Mouse (Mus musculus) bone marrow, adult 2 months (tissue): ENCODE measurements around the gene Mical3. TPM values are rescaled to one million over a fixed set of nuclear protein-coding genes. Genes with fewer than 3 reads are reported as not detected.

Experiments used
- H3K27ac ChIP-seq: fragments of 200-500 bp; 2 replicates; pipeline ENCODE4 v1.5.1; 2012; ENCODE audit warnings: low read depth, mild to moderate bottlenecking, control low read depth, inconsistent platforms, low read length; ENCODE audit not compliant: control insufficient read depth, poor library complexity, insufficient read depth
- H3K4me1 ChIP-seq: fragments of 200-500 bp; 2 replicates; pipeline ENCODE4 v1.6.1; 2011; ENCODE audit warnings: low read length; ENCODE audit not compliant: control insufficient read depth, insufficient read depth
- H3K4me3 ChIP-seq: fragments of 200-500 bp; replicated peaks from 2 replicates; pipeline ENCODE3; 2011; ENCODE audit warnings: mild to moderate bottlenecking, low read depth, low read length, control low read depth; ENCODE audit not compliant: control insufficient read depth
- CTCF ChIP-seq: fragments of 200-500 bp; IDR thresholded peaks from 2 replicates; pipeline ENCODE4 v1.5.1; 2011; ENCODE audit warnings: low read length, control low read depth; ENCODE audit not compliant: control insufficient read depth, insufficient read depth
- POLR2A ChIP-seq: fragments of 200-500 bp; IDR thresholded peaks from 2 replicates; pipeline ENCODE4 v1.6.1; 2011; ENCODE audit warnings: low read depth, mild to moderate bottlenecking, control low read depth, low read length, borderline replicate concordance; ENCODE audit not compliant: control insufficient read depth
- WGBS: fragments of 180-500 bp; shearing (Covaris S2); methylation state at CpG from one replicate; pipeline ENCODE4 v1.1.7; 2018; 5-methylcytosine and 5-hydroxymethylcytosine counted together
- polyA plus RNA-seq: library from polyadenylated mRNA; stranded (reverse); fragments of >200 nt; gene quantifications from 2 replicates; pipeline ENCODE4 v1.2.4, GENCODE M21; 2011; ENCODE audit warnings: low replicate concordance; ENCODE audit not compliant: missing spikeins, insufficient read depth, insufficient read length

Gene Mical3
- polyA plus RNA-seq, 1 experiment = 53.1 TPM

DNA sequence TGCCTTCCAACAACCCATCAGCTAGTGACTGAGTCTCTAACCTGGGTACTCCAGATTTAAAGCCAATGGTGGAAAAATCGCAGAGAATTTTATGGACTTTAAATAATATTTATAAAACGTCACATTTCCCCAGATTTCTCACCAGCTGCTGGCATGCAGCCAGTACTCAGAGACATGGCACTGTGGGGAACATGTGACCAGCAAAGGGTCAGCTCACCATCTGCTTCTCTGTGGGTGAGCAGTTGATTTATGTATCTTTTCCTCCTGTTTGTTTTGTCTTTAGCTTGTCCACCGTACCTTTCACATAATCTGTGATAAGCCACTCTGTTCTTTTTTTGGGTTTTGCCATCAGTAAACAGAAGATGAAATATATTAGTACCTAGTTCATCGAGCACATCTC, 125.8 kb downstream of the Mical3 start:
- WGBS = 69% methylated on average over 4 of the region's 4 CpGs
- Histone ChIP-seq H3K4me3 (no peak overlapping the region), H3K4me1 (no peaks in the 10 kb centered on the region), H3K27ac (no peak overlapping the region)
- no peak for TF ChIP-seq POLR2A
- TF ChIP-seq CTCF = no peak

DNA sequence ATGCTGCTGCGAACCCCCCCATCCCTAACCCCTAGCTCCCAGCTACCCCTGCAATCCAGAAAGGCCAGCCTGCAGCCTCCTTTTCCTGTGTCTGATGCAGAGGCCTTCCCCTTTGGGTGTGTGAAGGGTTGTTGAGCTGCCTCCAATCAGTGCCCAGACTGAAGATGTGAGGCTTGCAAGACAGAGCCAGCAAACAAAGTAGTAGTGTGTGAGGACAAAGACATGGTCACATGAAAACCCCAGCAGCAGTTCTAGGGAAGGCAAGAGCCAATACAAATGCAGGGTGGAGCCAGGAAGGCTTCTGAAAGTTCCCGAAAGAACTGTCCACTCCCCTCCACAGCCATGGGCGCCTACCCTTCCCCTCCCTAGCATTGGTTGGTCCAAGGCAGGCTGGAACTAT, 127.8 kb downstream of the Mical3 start:
- no peak overlapping the region for H3K27ac ChIP-seq
- no peak overlapping the region for H3K4me3 ChIP-seq
- WGBS = 87% methylated on average over 3 of the region's 3 CpGs
- TF ChIP-seq CTCF = no peak
- TF ChIP-seq POLR2A = no peak
- H3K4me1 ChIP-seq = no peaks in the 10 kb centered on the region

DNA sequence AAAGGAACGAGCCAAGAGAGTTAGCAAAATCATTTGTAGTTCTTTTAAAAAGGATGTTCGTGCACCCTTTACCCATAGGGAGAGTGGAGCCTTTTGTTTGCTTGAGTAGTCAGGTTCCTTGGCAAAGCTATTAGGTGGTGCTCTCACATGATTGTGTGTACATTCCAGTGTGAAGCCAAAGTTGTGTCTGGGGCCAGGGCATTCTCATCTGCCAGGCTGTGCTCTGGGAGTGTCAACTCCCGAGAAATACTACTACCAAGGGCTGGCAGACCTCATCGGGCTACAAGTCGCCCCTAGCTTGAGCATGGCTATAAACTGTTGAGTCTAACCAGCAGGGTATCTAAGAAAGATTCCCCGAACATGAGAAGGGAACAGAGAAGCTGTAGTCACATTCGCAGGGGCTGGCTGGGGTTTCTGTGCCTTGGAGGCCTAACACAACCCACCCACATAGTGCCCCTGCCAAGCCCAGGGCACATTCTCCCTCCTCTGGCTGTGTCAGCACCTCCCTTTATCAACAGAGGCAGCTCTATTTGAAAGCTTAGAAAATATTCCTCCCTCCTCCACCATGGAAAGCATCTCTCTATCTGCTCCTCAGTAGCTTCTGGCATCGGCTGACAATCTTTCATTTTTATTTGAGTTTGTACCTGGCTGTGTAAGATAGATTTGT, 130.8 kb downstream of the Mical3 start:
- TF ChIP-seq POLR2A = no peak
- no peak for TF ChIP-seq CTCF
- 93% methylated on average over 8 of the region's 8 CpGs for WGBS

DNA sequence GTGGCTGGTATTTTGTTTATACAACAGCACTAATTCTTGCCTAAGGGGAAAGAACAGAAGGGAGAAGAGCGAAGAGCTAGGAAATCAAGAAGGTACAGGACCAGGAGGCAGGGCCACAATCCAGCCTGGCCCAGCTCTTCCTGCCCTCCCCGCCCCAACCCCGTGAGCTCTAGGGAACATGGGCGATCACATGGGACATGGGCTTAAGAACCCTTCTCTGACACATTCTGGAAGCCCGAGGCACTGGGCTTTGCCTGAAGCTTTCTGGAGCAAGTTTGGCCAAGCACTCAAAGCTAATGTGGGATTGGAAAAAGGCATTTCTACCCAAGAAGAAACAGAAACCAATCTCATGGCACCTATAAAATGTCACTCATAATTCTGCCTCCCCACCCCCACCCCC, 131.7 kb downstream of the Mical3 start:
- 83% methylated on average over 5 of the region's 5 CpGs for WGBS

More for the DNA sequence above, 130.8 kb downstream of the Mical3 start:
- no peak overlapping the region for H3K4me3 ChIP-seq
- no peak overlapping the region for H3K27ac ChIP-seq
- no peaks in the 10 kb centered on the region; the same call in 1 of the 2 replicates for H3K4me1 ChIP-seq

DNA sequence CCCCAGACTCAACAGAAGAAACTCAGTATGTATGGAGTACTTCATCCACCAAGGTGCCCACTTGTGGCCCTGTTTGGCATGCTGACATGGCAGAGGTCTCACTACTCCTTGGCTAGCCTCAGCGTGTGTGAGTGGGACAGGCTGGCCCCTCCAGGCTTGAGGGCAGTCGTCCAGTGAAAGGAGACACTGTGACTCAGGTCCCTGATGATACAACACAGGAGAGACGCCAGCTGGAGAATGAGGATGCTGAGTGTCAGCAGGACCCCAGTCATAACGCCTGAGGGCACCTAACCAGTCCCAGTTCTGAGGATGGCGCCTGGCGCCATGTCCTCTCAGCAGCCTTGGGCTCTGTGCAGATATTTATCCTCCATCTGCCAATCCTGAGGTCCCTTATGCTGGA, 134.2 kb downstream of the Mical3 start:
- WGBS = 92% methylated on average over 6 of the region's 6 CpGs
- TF ChIP-seq CTCF (no peak), POLR2A (no peak)

More for the DNA sequence above, 131.7 kb downstream of the Mical3 start:
- Histone ChIP-seq H3K4me3 (no peak overlapping the region), H3K4me1 (no peaks in the 10 kb centered on the region; the same call in 1 of the 2 replicates), H3K27ac (no peak overlapping the region)
- no peak for TF ChIP-seq CTCF
- TF ChIP-seq POLR2A = no peak

DNA sequence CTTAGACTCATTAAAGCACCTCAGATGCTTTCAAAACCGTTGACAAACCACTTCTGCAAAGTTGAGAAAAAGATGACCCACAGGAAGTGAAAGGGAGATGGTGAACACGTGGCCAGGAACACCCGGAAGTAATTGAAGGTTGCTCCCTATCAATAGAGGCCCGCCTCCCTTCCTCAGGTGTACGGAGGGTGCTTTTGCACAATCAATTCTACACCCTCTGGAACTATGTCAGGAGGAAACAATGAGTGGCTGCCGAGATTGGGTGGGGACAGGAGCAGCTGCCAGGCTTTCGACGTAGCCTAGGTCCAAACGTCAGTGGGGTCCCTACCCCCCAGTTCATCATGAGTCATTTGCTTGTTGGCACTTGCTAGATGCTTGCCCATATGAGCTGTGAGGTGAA, 135.3 kb downstream of the Mical3 start:
- no peak for TF ChIP-seq POLR2A
- no peak for TF ChIP-seq CTCF
- Histone ChIP-seq H3K4me3 (no peak overlapping the region), H3K27ac (no peak overlapping the region), H3K4me1 (no peaks in the 10 kb centered on the region; the same call in 1 of the 2 replicates)
- 59% methylated on average over 9 of the region's 9 CpGs for WGBS

More for the DNA sequence above, 134.2 kb downstream of the Mical3 start:
- H3K4me3 ChIP-seq = no peak overlapping the region
- H3K4me1 ChIP-seq = no peaks in the 10 kb centered on the region; the same call in 1 of the 2 replicates
- no peak overlapping the region for H3K27ac ChIP-seq

DNA sequence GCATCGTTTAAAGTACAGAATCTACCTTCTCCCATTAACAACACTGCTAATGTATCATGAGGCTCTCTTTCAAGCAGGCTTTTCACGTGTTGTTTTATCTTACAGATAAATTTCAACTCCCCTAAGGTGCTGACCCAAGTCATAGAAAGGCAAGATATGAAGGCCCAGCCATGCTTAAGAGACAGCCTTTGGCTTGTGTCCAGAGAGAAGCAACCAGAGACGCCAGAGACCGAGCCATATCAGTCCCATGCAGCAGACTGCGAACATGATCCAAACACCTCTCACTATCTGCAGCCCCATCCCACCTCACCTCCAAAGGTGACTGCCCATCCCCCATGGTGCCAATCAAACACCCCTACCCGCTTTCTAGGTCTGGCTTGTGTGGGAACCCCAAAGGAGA, 138.9 kb downstream of the Mical3 start:
- WGBS = 68% methylated on average over 6 of the region's 6 CpGs

DNA sequence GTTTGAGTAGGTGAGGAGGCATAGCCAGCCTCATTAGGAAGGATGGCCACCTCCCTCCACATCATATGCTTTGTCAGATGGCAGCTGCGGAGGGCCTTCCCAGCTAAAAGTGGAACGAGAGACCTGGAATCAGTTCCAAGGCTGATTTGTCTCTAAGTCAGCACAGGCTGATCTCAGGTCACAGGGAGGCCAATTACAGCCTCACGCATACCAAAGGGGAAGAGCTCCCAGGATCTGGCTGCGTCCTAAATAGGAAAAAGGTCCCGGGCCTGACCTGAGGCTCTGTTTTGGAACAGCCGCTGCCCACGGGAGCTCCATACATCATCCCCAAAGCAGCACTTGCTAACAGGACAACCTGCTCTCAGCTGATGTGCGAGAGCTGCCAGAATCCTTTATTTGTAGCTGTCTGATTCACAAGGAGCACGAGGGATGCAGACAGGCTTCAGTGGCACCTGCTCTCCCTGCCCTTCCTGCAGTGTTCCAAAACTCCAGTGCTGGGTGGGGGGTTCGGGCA, 143.2 kb downstream of the Mical3 start:
- WGBS = 87% methylated on average over 10 of the region's 10 CpGs
- H3K27ac ChIP-seq = no peak overlapping the region
- TF ChIP-seq POLR2A (no peak), CTCF (no peak)
- no peaks in the 10 kb centered on the region for H3K4me1 ChIP-seq
- H3K4me3 ChIP-seq = no peak overlapping the region

More for the DNA sequence above, 138.9 kb downstream of the Mical3 start:
- H3K4me3 ChIP-seq = no peak overlapping the region
- no peaks in the 10 kb centered on the region; the same call in 1 of the 2 replicates for H3K4me1 ChIP-seq
- H3K27ac ChIP-seq = no peak overlapping the region
- TF ChIP-seq CTCF = no peak
- no peak for TF ChIP-seq POLR2A

DNA sequence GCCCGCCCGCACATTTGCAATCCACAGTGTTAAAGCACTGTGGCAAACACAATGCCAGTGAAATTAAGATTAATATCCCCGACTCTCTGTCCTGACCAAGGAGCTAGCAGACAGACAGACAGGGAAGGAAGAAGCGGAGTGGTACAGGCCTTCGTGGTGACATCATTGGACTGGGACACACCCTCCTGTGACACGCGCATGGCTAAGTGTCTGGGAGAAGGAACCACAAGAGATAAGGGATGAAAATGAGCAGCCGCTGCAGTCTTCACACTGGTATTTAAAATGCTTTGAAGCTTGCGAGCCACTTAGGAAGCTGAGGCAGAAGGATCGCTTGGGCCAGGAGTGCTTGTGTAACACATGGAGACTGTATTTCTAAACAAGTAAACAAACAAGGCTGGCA, 143.6 kb downstream of the Mical3 start:
- 70% methylated on average over 10 of the region's 10 CpGs for WGBS
- no peak overlapping the region for H3K27ac ChIP-seq
- H3K4me3 ChIP-seq = no peak overlapping the region
- H3K4me1 ChIP-seq = no peaks in the 10 kb centered on the region
- TF ChIP-seq CTCF = no peak
- TF ChIP-seq POLR2A = no peak
